Mouse (Mus musculus): ENCODE measurements around the gene Stat4. TPM values are rescaled to one million over a fixed set of nuclear protein-coding genes. Genes with fewer than 3 reads are reported as not detected.

Stat4 gene
- polyA plus RNA-seq (2015; fragmentation: Nextera tagmentation; extraction: Ambion mirVana), result 0.85 and 1.2 TPM in 2 replicates

DNA sequence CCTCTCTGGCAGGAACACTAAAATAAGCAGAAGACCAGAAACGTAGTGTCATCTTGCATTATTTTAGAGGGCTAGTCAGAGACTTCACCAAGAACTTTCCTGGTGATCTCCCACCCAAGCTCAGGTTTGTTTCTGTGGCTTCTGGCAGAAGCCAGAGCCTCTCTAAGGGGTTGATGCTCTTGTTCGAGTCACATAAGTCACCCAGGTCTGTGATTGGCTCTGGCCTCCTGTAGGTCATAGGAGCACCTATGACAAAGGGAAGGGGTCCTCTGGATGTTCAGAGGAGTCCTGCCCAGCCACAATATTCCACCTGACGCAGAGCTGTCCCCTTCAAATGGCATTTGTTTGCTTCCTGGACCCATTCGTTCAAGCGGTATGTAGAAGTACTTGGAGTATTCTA lies at the start of gene Stat4:
Gene Stat4, plus strand, starts transcription at position 301 of the 400 bp plus-strand sequence.
- ATAC-seq, result no peak
- H3K4me2 ChIP-seq (replicated peaks), result no peak within 1 kb of the TSS
- 88% methylated on average over 5 of the region's 5 CpGs for WGBS

GRCm38 (mm10) chr1:51938357-51938756 lies 48.6 kb upstream of the Stat4 start:
- WGBS, result 91% methylated on average over 7 of the region's 7 CpGs

More for the DNA sequence above, at the start of gene Stat4:
- no peak within 1 kb of the TSS for H3K27ac ChIP-seq
- H3K9ac ChIP-seq (replicated peaks), result no peak within 1 kb of the TSS
- H3K36me3 ChIP-seq, result no peaks in the 10 kb centered on the region
- H3K4me1 ChIP-seq (replicated peaks), result no peaks in the 10 kb centered on the region
- no peaks in the 10 kb centered on the region for H3K27me3 ChIP-seq
- H3K4me3 ChIP-seq (replicated peaks), result no peak within 1 kb of the TSS
- no peaks in the 10 kb centered on the region for H3K9me3 ChIP-seq

DNA sequence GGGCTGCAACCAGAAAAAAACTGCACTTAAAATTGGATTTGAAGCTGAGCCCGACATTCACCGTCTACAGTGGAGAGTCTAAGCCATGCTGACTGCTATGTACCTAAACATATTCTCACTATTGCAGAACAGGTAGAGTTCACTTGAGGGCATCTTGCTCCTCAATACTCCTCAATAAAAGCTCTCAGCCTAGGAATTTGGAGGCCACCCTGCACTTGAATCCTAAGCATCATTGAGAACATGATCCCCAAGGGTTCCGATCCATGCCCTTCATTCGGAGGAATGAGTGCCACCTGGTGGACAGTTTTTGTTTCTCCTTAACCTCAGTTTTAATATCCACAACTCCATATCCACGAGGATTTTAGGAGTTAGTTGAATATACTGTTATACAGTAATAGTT lies 42.2 kb upstream of the Stat4 start:
- H3K36me3 ChIP-seq, result no peaks in the 10 kb centered on the region
- H3K4me3 ChIP-seq (replicated peaks), result no peak overlapping the region
- no peaks in the 10 kb centered on the region for H3K4me1 ChIP-seq (replicated peaks)
- 48% methylated on average over 5 of the region's 5 CpGs for WGBS
- no peak overlapping the region for H3K4me2 ChIP-seq (replicated peaks)
- no peaks in the 10 kb centered on the region for H3K27me3 ChIP-seq
- no peak overlapping the region for H3K9ac ChIP-seq (replicated peaks)
- H3K9me3 ChIP-seq, result no peaks in the 10 kb centered on the region; the same call in 1 of the 2 replicates
- H3K27ac ChIP-seq, result no peak overlapping the region
- ATAC-seq, result peak; percentile 48; the same call in 1 of the 2 replicates

More at GRCm38 (mm10) chr1:51938357-51938756, 48.6 kb upstream of the Stat4 start:
- H3K27ac ChIP-seq, result no peak overlapping the region
- no peaks in the 10 kb centered on the region; the same call in 1 of the 2 replicates for H3K9me3 ChIP-seq
- no peak overlapping the region for H3K4me2 ChIP-seq (replicated peaks)
- H3K4me3 ChIP-seq (replicated peaks), result no peak overlapping the region
- no peak for ATAC-seq
- no peak overlapping the region for H3K9ac ChIP-seq (replicated peaks)
- no peaks in the 10 kb centered on the region for H3K36me3 ChIP-seq
- no peaks in the 10 kb centered on the region for H3K4me1 ChIP-seq (replicated peaks)
- H3K27me3 ChIP-seq, result no peaks in the 10 kb centered on the region

DNA sequence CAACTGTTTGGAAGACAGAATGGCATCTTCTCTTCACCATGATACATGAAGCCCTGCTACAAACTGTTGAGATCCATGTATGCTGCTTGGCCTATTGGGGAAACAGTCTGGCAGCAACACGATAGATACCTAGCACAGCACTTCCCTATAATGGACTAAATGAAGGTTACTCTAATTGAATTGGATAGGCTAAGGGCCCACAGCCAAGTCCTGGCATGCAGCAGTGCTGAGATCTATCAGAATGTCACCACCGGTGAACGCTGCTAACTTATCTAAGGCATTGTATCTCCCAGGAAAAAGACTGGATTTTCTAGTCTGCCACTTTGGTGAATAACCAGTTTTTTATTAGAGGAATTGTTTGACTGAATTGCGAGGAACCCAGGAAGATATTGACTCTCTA lies 39.8 kb upstream of the Stat4 start:
- H3K27me3 ChIP-seq, result no peaks in the 10 kb centered on the region

DNA sequence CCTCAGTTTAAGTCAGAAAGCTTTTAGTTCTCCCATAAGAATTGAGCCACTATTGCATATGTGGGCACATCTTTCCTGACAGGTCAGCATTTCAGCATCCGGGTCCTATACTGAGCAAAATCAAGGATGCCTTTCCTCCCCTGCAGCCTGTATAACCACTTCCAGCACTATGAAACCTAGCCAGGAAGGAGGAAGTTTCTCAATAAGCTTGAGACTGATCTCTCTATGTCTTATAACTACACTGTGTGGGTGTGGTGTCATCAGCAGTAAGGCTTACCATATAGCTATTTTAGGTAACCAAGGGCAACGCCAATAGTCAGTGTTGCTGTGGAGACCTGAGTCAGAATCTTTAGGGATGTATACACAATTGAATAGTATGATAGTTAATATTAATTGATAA lies 22.3 kb upstream of the Stat4 start:
- ATAC-seq, result no peak

More for the DNA sequence above, 39.8 kb upstream of the Stat4 start:
- H3K4me3 ChIP-seq (replicated peaks), result no peak overlapping the region
- no peaks in the 10 kb centered on the region for H3K4me1 ChIP-seq (replicated peaks)
- no peak overlapping the region for H3K9ac ChIP-seq (replicated peaks)
- 90% methylated on average over 4 of the region's 4 CpGs for WGBS
- no peak overlapping the region for H3K27ac ChIP-seq
- H3K36me3 ChIP-seq, result no peaks in the 10 kb centered on the region
- no peak overlapping the region for H3K4me2 ChIP-seq (replicated peaks)
- no peaks in the 10 kb centered on the region for H3K9me3 ChIP-seq
- ATAC-seq, result no peak

GRCm38 (mm10) chr1:51968994-51969393 lies 18.0 kb upstream of the Stat4 start:
- H3K36me3 ChIP-seq, result no peaks in the 10 kb centered on the region
- no peak overlapping the region for H3K9ac ChIP-seq (replicated peaks)
- no peak overlapping the region for H3K4me2 ChIP-seq (replicated peaks)
- peak; percentile 62; the same call in 1 of the 2 replicates for ATAC-seq
- no peaks in the 10 kb centered on the region for H3K4me1 ChIP-seq (replicated peaks)
- no peak overlapping the region for H3K27ac ChIP-seq
- no peaks in the 10 kb centered on the region for H3K9me3 ChIP-seq
- no peaks in the 10 kb centered on the region for H3K27me3 ChIP-seq
- H3K4me3 ChIP-seq (replicated peaks), result no peak overlapping the region
- 29% methylated on average over 1 of the region's 1 CpGs for WGBS

More for the DNA sequence above, 22.3 kb upstream of the Stat4 start:
- 96% methylated on average over 2 of the region's 2 CpGs for WGBS
- Histone ChIP-seq H3K4me3 (replicated peaks) (no peak overlapping the region), H3K36me3 (no peaks in the 10 kb centered on the region), H3K27me3 (no peaks in the 10 kb centered on the region), H3K9ac (replicated peaks) (no peak overlapping the region), H3K9me3 (no peaks in the 10 kb centered on the region), H3K27ac (no peak overlapping the region), H3K4me1 (replicated peaks) (no peaks in the 10 kb centered on the region), H3K4me2 (replicated peaks) (no peak overlapping the region)

DNA sequence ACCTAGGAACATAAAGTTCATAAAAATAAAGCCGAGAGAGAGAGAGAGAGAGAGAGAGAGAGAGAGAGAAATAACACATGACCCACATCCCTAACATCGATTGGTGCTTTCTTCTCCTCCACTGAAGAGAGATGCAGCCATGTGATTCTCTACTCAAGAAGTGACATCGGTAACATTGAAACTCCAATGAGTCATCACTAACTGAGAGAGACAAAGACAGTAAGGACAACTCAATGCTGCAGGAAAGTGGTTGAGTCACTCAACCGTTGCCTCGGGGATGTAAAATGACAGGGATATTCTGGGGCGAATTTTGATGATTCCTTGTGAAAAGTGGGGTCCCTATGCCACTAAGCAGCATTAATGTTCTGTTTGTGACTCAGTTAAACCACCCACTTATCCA lies 16.8 kb upstream of the Stat4 start:
- no peaks in the 10 kb centered on the region for H3K9me3 ChIP-seq
- H3K4me1 ChIP-seq (replicated peaks), result no peaks in the 10 kb centered on the region
- H3K9ac ChIP-seq (replicated peaks), result no peak overlapping the region
- H3K4me3 ChIP-seq (replicated peaks), result no peak overlapping the region
- no peaks in the 10 kb centered on the region for H3K36me3 ChIP-seq
- ATAC-seq, result no peak
- no peaks in the 10 kb centered on the region for H3K27me3 ChIP-seq
- no peak overlapping the region for H3K27ac ChIP-seq
- WGBS, result 91% methylated on average over 6 of the region's 6 CpGs
- no peak overlapping the region for H3K4me2 ChIP-seq (replicated peaks)

DNA sequence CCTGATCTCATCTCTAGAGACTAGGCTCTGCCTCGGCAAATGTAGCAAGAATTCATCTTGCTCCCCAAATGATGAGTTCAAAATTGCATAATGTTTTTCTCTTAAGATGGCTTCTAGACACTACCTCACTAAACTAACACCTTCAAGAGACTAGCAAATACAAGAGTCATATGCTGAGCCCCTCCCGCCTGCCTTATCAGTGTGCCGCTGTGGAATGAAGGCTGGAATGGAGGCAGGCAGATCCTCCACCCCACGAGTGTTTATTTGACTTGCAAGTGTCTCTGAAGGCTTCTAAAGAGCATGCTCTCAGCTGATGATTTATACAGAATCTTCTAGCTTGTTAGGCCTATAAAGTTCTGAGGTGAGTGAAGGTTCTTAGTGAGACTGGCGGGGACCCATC lies 11.4 kb upstream of the Stat4 start:
- no peak overlapping the region for H3K4me3 ChIP-seq (replicated peaks)
- no peaks in the 10 kb centered on the region for H3K4me1 ChIP-seq (replicated peaks)
- WGBS, result 87% methylated on average over 5 of the region's 5 CpGs
- H3K9me3 ChIP-seq, result no peaks in the 10 kb centered on the region
- H3K4me2 ChIP-seq (replicated peaks), result no peak overlapping the region
- H3K27ac ChIP-seq, result no peak overlapping the region
- H3K27me3 ChIP-seq, result no peaks in the 10 kb centered on the region
- no peaks in the 10 kb centered on the region for H3K36me3 ChIP-seq
- no peak overlapping the region for H3K9ac ChIP-seq (replicated peaks)
- ATAC-seq, result no peak

GRCm38 (mm10) chr1:51979048-51979447 lies 7.9 kb upstream of the Stat4 start:
- no peak overlapping the region for H3K27ac ChIP-seq
- H3K4me1 ChIP-seq (replicated peaks), result no peaks in the 10 kb centered on the region
- no peaks in the 10 kb centered on the region for H3K27me3 ChIP-seq
- 96% methylated on average over 5 of the region's 5 CpGs for WGBS
- H3K9ac ChIP-seq (replicated peaks), result no peak overlapping the region
- H3K9me3 ChIP-seq, result no peaks in the 10 kb centered on the region
- no peak for ATAC-seq
- H3K36me3 ChIP-seq, result no peaks in the 10 kb centered on the region
- no peak overlapping the region for H3K4me3 ChIP-seq (replicated peaks)
- H3K4me2 ChIP-seq (replicated peaks), result no peak overlapping the region

- ATAC-seq, result no peak
Measured at GRCm38 (mm10) chr1:51991983-51992609, 5.1 kb downstream of the Stat4 start.

GRCm38 (mm10) chr1:51996056-51996455 lies 9.1 kb downstream of the Stat4 start:
- H3K9ac ChIP-seq (replicated peaks), result no peak overlapping the region
- WGBS, result 86% methylated on average over 3 of the region's 3 CpGs

More at GRCm38 (mm10) chr1:51991983-51992609, 5.1 kb downstream of the Stat4 start:
- Histone ChIP-seq H3K4me3 (replicated peaks) (no peak overlapping the region), H3K27me3 (no peaks in the 10 kb centered on the region), H3K27ac (no peak overlapping the region), H3K9ac (replicated peaks) (no peak overlapping the region), H3K4me2 (replicated peaks) (no peak overlapping the region), H3K36me3 (no peaks in the 10 kb centered on the region), H3K4me1 (replicated peaks) (0 out of 2 replicates have a peak, but pooled peaks cover 4% of the 10 kb centered on the region), H3K9me3 (no peaks in the 10 kb centered on the region)
- 85% methylated on average over 8 of the region's 8 CpGs for WGBS

DNA sequence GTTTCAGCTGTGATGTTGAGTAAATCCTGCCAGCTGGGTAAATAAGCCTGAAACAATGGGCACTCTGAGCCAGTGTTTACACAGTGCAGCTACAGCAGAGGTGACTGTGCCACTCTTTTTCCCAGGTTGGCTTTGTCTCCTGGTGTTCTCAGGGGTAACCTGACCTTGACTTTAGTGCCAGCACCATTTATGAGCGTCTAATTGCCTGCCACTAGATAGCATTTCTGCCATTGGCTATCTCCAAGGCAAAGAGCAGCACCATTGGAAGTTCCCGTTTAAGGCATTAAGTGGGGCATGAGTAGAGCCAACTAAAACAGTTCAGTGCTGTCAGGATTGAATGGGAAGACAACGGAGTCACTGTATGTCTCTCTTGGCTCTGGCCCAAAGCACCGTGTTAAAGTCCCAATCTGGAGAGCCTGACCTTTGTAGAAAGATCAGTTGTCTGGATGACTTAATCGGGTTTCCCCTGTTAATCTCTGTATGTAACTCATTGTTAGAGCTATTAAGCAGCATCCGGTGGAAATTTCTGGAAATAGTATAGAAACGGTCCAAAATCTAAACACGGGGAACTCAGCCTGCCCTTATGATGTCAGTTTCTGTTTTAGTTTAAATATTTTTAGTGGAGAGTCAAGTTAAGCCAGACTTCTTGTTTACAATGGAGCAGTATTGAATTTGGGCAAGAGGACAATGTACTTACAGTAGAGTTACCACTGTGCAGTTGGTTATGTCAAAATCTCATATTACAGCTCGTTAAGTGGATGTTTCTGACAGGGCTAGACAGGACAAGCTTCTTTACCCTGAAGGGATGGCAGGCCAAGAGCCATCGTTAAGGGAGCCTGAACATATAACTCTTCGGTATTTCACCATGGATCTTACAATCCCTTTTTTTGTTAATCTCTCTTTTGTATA lies 10.1 kb downstream of the Stat4 start:
- Histone ChIP-seq H3K9ac (replicated peaks) (no peak overlapping the region), H3K36me3 (no peaks in the 10 kb centered on the region)
- peak; percentile 68 for ATAC-seq

More at GRCm38 (mm10) chr1:51996056-51996455, 9.1 kb downstream of the Stat4 start:
- Histone ChIP-seq H3K4me3 (replicated peaks) (no peak overlapping the region), H3K9me3 (no peaks in the 10 kb centered on the region), H3K4me2 (replicated peaks) (no peak overlapping the region), H3K27me3 (no peaks in the 10 kb centered on the region), H3K27ac (no peak overlapping the region), H3K36me3 (no peaks in the 10 kb centered on the region), H3K4me1 (replicated peaks) (0 out of 2 replicates have a peak, but pooled peaks cover 4% of the 10 kb centered on the region)
- ATAC-seq, result no peak

More for the DNA sequence above, 10.1 kb downstream of the Stat4 start:
- H3K9me3 ChIP-seq, result no peaks in the 10 kb centered on the region
- H3K27ac ChIP-seq, result no peak overlapping the region
- 0 out of 2 replicates have a peak, but pooled peaks cover 4% of the 10 kb centered on the region for H3K4me1 ChIP-seq (replicated peaks)
- H3K27me3 ChIP-seq, result no peaks in the 10 kb centered on the region
- 59% methylated on average over 11 of the region's 11 CpGs for WGBS
- H3K4me2 ChIP-seq (replicated peaks), result no peak overlapping the region
- H3K4me3 ChIP-seq (replicated peaks), result no peak overlapping the region

Measured in midbrain, embryonic 13.5 days (tissue).